Mouse (Mus musculus) stomach, postnatal 0 days (tissue): ENCODE results near the gene Cgas. TPM values are rescaled to one million over a fixed set of nuclear protein-coding genes. Genes with fewer than 3 reads are reported as not detected.

Source experiments
- ATAC-seq: fragments of 200-750 bp; cut with Nextera tagmentation; 2 replicates; pipeline ENCODE4 v1.8.0; 2017; ENCODE audit not compliant: low FRiP score, low TSS enrichment
- DNase-seq: peaks from one replicate; pipeline ENCODE4 v3.0.0-alpha.2; 2016; ENCODE audit warnings: low spot score
- H3K27ac ChIP-seq: fragments of 300-500 bp; sonication (generic); replicated peaks from 2 replicates; pipeline ENCODE4 v1.5.1; 2014; ENCODE audit warnings: mild to moderate bottlenecking, control low read depth
- H3K27me3 ChIP-seq: fragments of 300-500 bp; sonication (generic); 2 replicates; pipeline ENCODE4 v1.6.1; 2014; ENCODE audit warnings: low read length; ENCODE audit not compliant: control insufficient read depth, insufficient read depth
- H3K36me3 ChIP-seq: fragments of 300-500 bp; sonication (generic); 2 replicates; pipeline ENCODE4 v1.6.1; 2014; ENCODE audit warnings: low read length, mixed read lengths; ENCODE audit not compliant: control insufficient read depth, insufficient read depth
- H3K4me1 ChIP-seq: fragments of 300-500 bp; sonication (generic); replicated peaks from 2 replicates; pipeline ENCODE4 v1.6.1; 2014; ENCODE audit warnings: antibody characterized with exemption; ENCODE audit not compliant: control insufficient read depth, insufficient read depth
- H3K4me2 ChIP-seq: fragments of 300-500 bp; sonication (generic); replicated peaks from 2 replicates; pipeline ENCODE4 v1.6.1; 2014; ENCODE audit warnings: low read depth, mild to moderate bottlenecking, control low read depth, moderate library complexity
- H3K4me3 ChIP-seq: fragments of 300-500 bp; sonication (generic); 2 replicates; pipeline ENCODE4 v1.5.1; 2014; ENCODE audit warnings: low read depth, low read length, control low read depth
- H3K9ac ChIP-seq: fragments of 300-500 bp; sonication (generic); 2 replicates; pipeline ENCODE4 v1.6.1; 2014; ENCODE audit warnings: mild to moderate bottlenecking, low read length, control low read depth, mixed read lengths
- H3K9me3 ChIP-seq: fragments of 300-500 bp; sonication (generic); 2 replicates; pipeline ENCODE4 v1.6.1; 2016; ENCODE audit warnings: low read length; ENCODE audit not compliant: control insufficient read depth
- CTCF ChIP-seq: IDR thresholded peaks from 2 replicates; pipeline ENCODE4 v1.5.1; 2016; ENCODE audit warnings: antibody characterized with exemption, low read depth, mild to moderate bottlenecking, moderate library complexity
- EP300 ChIP-seq: optimal IDR thresholded peaks from 2 replicates; pipeline ENCODE3; 2016; ENCODE audit warnings: antibody characterized with exemption
- WGBS: fragments of 180-500 bp; shearing (Covaris S2); extraction: QIAGEN DNeasy Blood & Tissue Kit; methylation state at CpG from one replicate; pipeline ENCODE4 v1.1.7; 2014; 5-methylcytosine and 5-hydroxymethylcytosine counted together
- polyA plus RNA-seq: library from polyadenylated mRNA; unstranded; fragments of >200 nt; fragmentation: Nextera tagmentation; extraction: Ambion mirVana; gene quantifications from 2 replicates; pipeline ENCODE4 v1.2.1, GENCODE M21; 2015

The Cgas gene
- polyA plus RNA-seq, 1 experiment from 2014 or later: 1.6 TPM

DNA sequence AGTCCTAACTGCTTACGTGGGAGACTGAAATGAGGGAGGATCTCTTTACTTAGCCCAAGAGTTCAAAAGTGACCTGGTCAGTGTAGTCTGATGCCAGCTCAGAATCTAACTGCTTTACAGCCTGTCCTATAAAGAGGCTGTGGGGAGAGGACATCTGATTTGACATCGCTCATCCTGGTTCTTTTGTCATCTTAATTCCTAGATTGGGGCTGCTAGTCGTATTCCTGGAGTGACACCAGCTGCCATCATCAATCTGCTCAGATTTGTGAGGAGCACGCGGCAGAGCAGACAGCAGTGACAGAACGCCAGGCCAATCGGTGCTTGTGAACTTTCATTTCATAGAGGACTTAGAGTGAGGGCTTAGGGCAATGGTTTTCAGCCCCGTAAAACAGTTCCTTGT is 30.6 kb upstream of the Cgas start:
- H3K9ac ChIP-seq: no peak overlapping the region
- H3K9me3 ChIP-seq: no peaks in the 10 kb centered on the region
- no peak overlapping the region for H3K27ac ChIP-seq
- H3K4me2 ChIP-seq: no peak overlapping the region
- 70% methylated on average over 8 of the region's 8 CpGs for WGBS
- no peaks in the 10 kb centered on the region for H3K4me1 ChIP-seq
- no peak overlapping the region for H3K4me3 ChIP-seq
- H3K27me3 ChIP-seq: no peaks in the 10 kb centered on the region
- TF ChIP-seq CTCF (no peak), EP300 (no peak)
- no peak for ATAC-seq
- no peak for DNase-seq
- peaks cover 17% of the 10 kb centered on the region; the same call in 1 of the 2 replicates for H3K36me3 ChIP-seq

- TF ChIP-seq EP300 (no peak), CTCF (no peak)
- no peak for ATAC-seq
Measured at GRCm38 (mm10) chr9:78465725-78466124, 22.7 kb upstream of the Cgas start.

DNA sequence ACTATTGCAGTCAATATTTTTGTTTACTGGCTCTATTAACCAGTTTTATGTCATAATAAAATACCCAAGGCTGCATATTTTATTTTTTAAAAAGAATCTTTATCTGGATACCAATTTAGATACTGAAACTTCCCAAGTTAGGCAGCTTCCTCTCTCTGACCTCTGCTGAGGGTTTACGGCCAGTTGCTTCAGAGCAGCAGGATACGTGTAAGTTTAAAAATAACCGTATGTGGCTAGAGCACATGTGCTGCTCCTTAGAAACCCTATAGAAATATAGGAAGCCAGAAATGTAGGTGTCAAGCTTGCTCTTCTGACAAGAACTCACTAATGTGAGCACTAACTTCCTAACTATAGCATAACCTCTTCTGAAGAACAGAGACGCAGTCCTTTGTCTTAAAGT is 20.3 kb upstream of the Cgas start:
- Histone ChIP-seq H3K9ac (no peak overlapping the region), H3K36me3 (peaks cover 14% of the 10 kb centered on the region), H3K27ac (no peak overlapping the region), H3K27me3 (no peaks in the 10 kb centered on the region), H3K4me1 (no peaks in the 10 kb centered on the region), H3K4me3 (no peak overlapping the region), H3K4me2 (no peak overlapping the region), H3K9me3 (no peaks in the 10 kb centered on the region)
- TF ChIP-seq CTCF (no peak), EP300 (no peak)
- WGBS: 88% methylated on average over 4 of the region's 4 CpGs
- ATAC-seq: no peak
- no peak for DNase-seq

More at GRCm38 (mm10) chr9:78465725-78466124, 22.7 kb upstream of the Cgas start:
- H3K4me2 ChIP-seq: no peak overlapping the region
- no peak overlapping the region for H3K27ac ChIP-seq
- H3K27me3 ChIP-seq: no peaks in the 10 kb centered on the region
- 82% methylated on average over 3 of the region's 3 CpGs for WGBS
- no peaks in the 10 kb centered on the region for H3K9me3 ChIP-seq
- no peak overlapping the region for H3K4me3 ChIP-seq
- H3K36me3 ChIP-seq: peaks cover 5% of the 10 kb centered on the region; the same call in 1 of the 2 replicates
- H3K4me1 ChIP-seq: no peaks in the 10 kb centered on the region
- no peak overlapping the region for H3K9ac ChIP-seq
- DNase-seq: no peak

GRCm38 (mm10) chr9:78457026-78457425 is 14.0 kb upstream of the Cgas start:
- WGBS: 82% methylated on average over 8 of the region's 8 CpGs
- Histone ChIP-seq H3K36me3 (peaks cover 30% of the 10 kb centered on the region), H3K4me1 (no peaks in the 10 kb centered on the region), H3K4me3 (no peak overlapping the region), H3K9me3 (no peaks in the 10 kb centered on the region), H3K27me3 (no peaks in the 10 kb centered on the region), H3K27ac (no peak overlapping the region), H3K9ac (no peak overlapping the region), H3K4me2 (no peak overlapping the region)
- no peak for TF ChIP-seq EP300
- TF ChIP-seq CTCF: no peak
- no peak for ATAC-seq
- no peak for DNase-seq

DNA sequence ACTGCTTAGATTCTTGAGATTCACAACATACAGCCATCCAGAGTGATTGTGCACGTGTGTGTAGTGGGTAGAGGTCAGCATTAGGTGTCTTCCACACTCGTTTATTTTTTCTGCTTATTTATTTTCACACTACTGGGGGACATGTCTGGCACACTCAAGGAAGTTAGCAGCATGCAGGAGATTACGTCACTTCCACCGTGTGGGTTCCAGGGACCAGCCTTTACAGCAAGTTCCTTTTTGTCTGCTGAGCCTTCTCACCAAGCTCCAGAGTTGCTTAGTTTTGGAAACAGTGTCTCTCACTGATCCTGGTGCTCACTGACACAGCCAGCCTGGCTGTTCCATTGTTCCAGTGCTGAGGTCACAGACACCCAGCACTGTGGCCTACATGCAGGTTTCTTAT is 8.3 kb upstream of the Cgas start:
- H3K9me3 ChIP-seq: no peaks in the 10 kb centered on the region
- 74% methylated on average over 4 of the region's 4 CpGs for WGBS
- DNase-seq: no peak
- H3K4me2 ChIP-seq: no peak overlapping the region
- no peak overlapping the region for H3K27ac ChIP-seq
- H3K9ac ChIP-seq: no peak overlapping the region
- H3K36me3 ChIP-seq: peaks cover 15% of the 10 kb centered on the region
- ATAC-seq: no peak
- TF ChIP-seq EP300 (no peak), CTCF (no peak)
- H3K4me1 ChIP-seq: no peaks in the 10 kb centered on the region
- H3K4me3 ChIP-seq: no peak overlapping the region
- no peaks in the 10 kb centered on the region for H3K27me3 ChIP-seq

- TF ChIP-seq CTCF (no peak), EP300 (no peak)
- Histone ChIP-seq H3K4me1 (no peaks in the 10 kb centered on the region), H3K27me3 (no peaks in the 10 kb centered on the region), H3K9me3 (no peaks in the 10 kb centered on the region), H3K4me2 (no peak overlapping the region), H3K4me3 (no peak overlapping the region), H3K27ac (no peak overlapping the region), H3K36me3 (peaks cover 15% of the 10 kb centered on the region), H3K9ac (no peak overlapping the region)
- WGBS: 80% methylated on average over 5 of the region's 5 CpGs
- DNase-seq (no peak), ATAC-seq (no peak)
Measured at GRCm38 (mm10) chr9:78450404-78450803, 7.4 kb upstream of the Cgas start.
